ENCODE assay signal across 15 mouse cellular contexts in the genomic region with DNA sequence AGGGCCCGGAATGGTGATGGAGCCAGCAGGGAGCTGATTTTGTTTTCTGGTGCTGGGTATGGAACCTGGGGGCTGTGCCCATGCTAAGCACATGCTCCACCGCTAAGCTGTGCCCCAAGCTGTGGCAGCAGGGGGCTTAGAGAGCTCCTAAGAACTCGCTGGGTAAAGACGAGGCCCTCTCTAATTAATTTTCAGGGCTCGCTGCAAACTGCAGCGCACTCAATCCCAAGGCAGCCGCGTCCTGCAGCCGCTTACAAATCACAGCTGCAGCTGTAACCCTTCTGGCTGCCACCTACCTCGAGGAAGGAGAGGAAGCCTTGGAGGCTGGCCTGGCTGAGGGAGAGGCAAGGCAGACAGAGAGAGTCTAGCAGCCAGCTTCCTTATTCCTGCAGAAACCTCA.
DNase-seq lines count a peak whose midpoint lies in the region; ATAC-seq and TF ChIP-seq lines count a peak whose summit lies in the region.
"Had no signal": no experiment of that assay in that cellular context is flagged by ENCODE, and none has a peak within 500 bp of the region (broad histone marks: within the 10 kb centered on the region; RNA-seq: fewer than 3 reads in every experiment).

No protein-coding gene starts in this region.

- no peaks in the 10 kb centered on the region for H3K9me3 ChIP-seq in forebrain, embryonic 16.5 days (ENCODE audit: control insufficient read depth, low read length)
- no peaks in the 10 kb centered on the region for H3K9me3 ChIP-seq in hindbrain, postnatal 0 days (ENCODE audit: low read length)
- no peaks in the 10 kb centered on the region for H3K9me3 ChIP-seq in neural tube, embryonic 13.5 days
- H3K9me3 ChIP-seq: embryonic facial prominence, embryonic 15.5 days had no signal

- H3K27me3 ChIP-seq in forebrain, embryonic 16.5 days (replicated peaks; ENCODE audit: control insufficient read depth, insufficient read depth, low read length) = no peaks in the 10 kb centered on the region
- H3K27me3 ChIP-seq in hindbrain, postnatal 0 days (ENCODE audit: insufficient read depth, low read length) = 0 out of 2 replicates have a peak, but pooled peaks cover 3% of the 10 kb centered on the region
- H3K27me3 ChIP-seq in neural tube, embryonic 13.5 days = 0 out of 2 replicates have a peak, but pooled peaks cover 7% of the 10 kb centered on the region
- H3K27me3 ChIP-seq: CH12.LX; embryonic facial prominence, embryonic 15.5 days had no signal

- peaks cover 7% of the 10 kb centered on the region for H3K4me1 ChIP-seq in forebrain, embryonic 16.5 days (replicated peaks; ENCODE audit: control insufficient read depth, insufficient read depth, low read length)
- H3K4me1 ChIP-seq in hindbrain, postnatal 0 days (ENCODE audit: insufficient read depth, low read length) = peaks cover 6% of the 10 kb centered on the region; the same call in 1 of the 2 replicates
- H3K4me1 ChIP-seq in neural tube, embryonic 13.5 days (replicated peaks) = peaks cover 52% of the 10 kb centered on the region

- WGBS in forebrain, embryonic 16.5 days = 4% methylated on average over 10 of the region's 10 CpGs
- 7% methylated on average over 10 of the region's 10 CpGs for WGBS in hindbrain, postnatal 0 days
- 12% methylated on average over 10 of the region's 10 CpGs for WGBS in neural tube, embryonic 13.5 days

- TF ChIP-seq CTCF in hindbrain, postnatal 0 days (IDR thresholded peaks at IDR 0.05; ENCODE audit: low read depth) = peak; percentile 21; the same call in 1 of the 2 replicates

- no peaks in the 10 kb centered on the region for H3K36me3 ChIP-seq in forebrain, embryonic 16.5 days (ENCODE audit: control insufficient read depth, insufficient read depth)
- no peaks in the 10 kb centered on the region for H3K36me3 ChIP-seq in hindbrain, postnatal 0 days (ENCODE audit: insufficient read depth, low read length)
- no peaks in the 10 kb centered on the region for H3K36me3 ChIP-seq in neural tube, embryonic 13.5 days
- H3K36me3 ChIP-seq: embryonic facial prominence, embryonic 15.5 days had no signal

- no peak overlapping the region for H3K4me2 ChIP-seq in forebrain, embryonic 16.5 days (ENCODE audit: low read length)
- no peak overlapping the region for H3K4me2 ChIP-seq in hindbrain, postnatal 0 days (ENCODE audit: low read depth, low read length)
- no peak overlapping the region for H3K4me2 ChIP-seq in neural tube, embryonic 13.5 days
- H3K4me2 ChIP-seq: embryonic facial prominence, embryonic 15.5 days had no signal

- H3K27ac ChIP-seq in forebrain, embryonic 16.5 days (ENCODE audit: low read length) = peak overlapping the region; percentile 37
- peak overlapping the region; percentile 48; the same call in 1 of the 2 replicates for H3K27ac ChIP-seq in hindbrain, postnatal 0 days
- peak overlapping the region; percentile 88 for H3K27ac ChIP-seq in neural tube, embryonic 13.5 days (replicated peaks)
- H3K27ac ChIP-seq: embryonic facial prominence, embryonic 15.5 days; heart, adult 2 months; layer of hippocampus, adult 2 months; liver, embryonic 14.5 days had no signal

- no peak overlapping the region for H3K9ac ChIP-seq in forebrain, embryonic 16.5 days (replicated peaks; ENCODE audit: low read depth, low read length)
- H3K9ac ChIP-seq in hindbrain, postnatal 0 days (replicated peaks; ENCODE audit: low read length) = no peak overlapping the region
- H3K9ac ChIP-seq in neural tube, embryonic 13.5 days = peak overlapping the region; percentile 35
- H3K9ac ChIP-seq: embryonic facial prominence, embryonic 15.5 days; liver, embryonic 14.5 days had no signal

- DNase-seq in lung, postnatal 14 days = peak; percentile 6
- no peak for DNase-seq in lung, postnatal 25 days (ENCODE audit: low spot score)
- DNase-seq in hindbrain, postnatal 0 days (ENCODE audit: low spot score) = peak; percentile 40
- DNase-seq in heart, adult 9 months (ENCODE audit: low spot score in 2 of 2) = no peak
- no peak for DNase-seq in frontal cortex, adult 2 months (ENCODE audit: extremely low spot score in 1 of 2, low spot score in 1 of 2)
- DNase-seq: cerebellum, postnatal 10 days; heart, adult 2 months; heart, postnatal 14 days; spleen, adult 18-20 months had no signal

- peak; percentile 59; the same call in 1 of the 2 replicates for ATAC-seq in forebrain, embryonic 16.5 days
- peak; percentile 24; the same call in 1 of the 2 replicates for ATAC-seq in hindbrain, postnatal 0 days
- ATAC-seq in neural tube, embryonic 13.5 days (ENCODE audit: low read depth) = peak; percentile 66

- no peak overlapping the region for H3K4me3 ChIP-seq in forebrain, embryonic 16.5 days (replicated peaks; ENCODE audit: low read length)
- no peak overlapping the region for H3K4me3 ChIP-seq in hindbrain, postnatal 0 days (ENCODE audit: low read length)
- no peak overlapping the region for H3K4me3 ChIP-seq in neural tube, embryonic 13.5 days
- H3K4me3 ChIP-seq: embryonic facial prominence, embryonic 15.5 days; heart, adult 2 months; layer of hippocampus, adult 2 months had no signal

Comparison
In these comparisons a context has a peak if more than half of its experiments do, and no peak if none do; other contexts are left out.
1. DNase-seq: peak in lung, postnatal 14 days (single experiment) and hindbrain, postnatal 0 days (single experiment); none in lung, postnatal 25 days (single experiment), heart, adult 9 months (0 of 2) and frontal cortex, adult 2 months (0 of 2).
2. H3K27ac ChIP-seq: peak in every context shown above with its lines; median percentile 88 in neural tube, embryonic 13.5 days; 48 in hindbrain, postnatal 0 days; 37 in forebrain, embryonic 16.5 days.
3. Peak in every context shown above with its lines, with median percentiles within 50 percentile points of each other: ATAC-seq.